Mouse (Mus musculus): ENCODE results near the gene Hormad1.

GRCm38 (mm10) chr3:95521168-95521567 lies 38.3 kb upstream of the Hormad1 start:
- TF ChIP-seq CTCF (IDR thresholded peaks at IDR 0.05; ENCODE audit: low read depth) = no peak
- TF ChIP-seq EP300 (IDR thresholded peaks at IDR 0.05; ENCODE audit: low read depth) = 0 out of 2 replicates have a peak, but pooled peaks have one; percentile 13

Measured in liver, postnatal 0 days (tissue).